Mouse (Mus musculus) right cerebral cortex, postnatal 10 days (tissue): ENCODE measurements around the gene Magea8.
"Not testable (repeated sequence)": the region's sequence is repeated elsewhere in the genome, so short reads cannot be mapped to it uniquely, and the experiment has no call there.

Experiments
- DNase-seq, 2 experiments: peaks; one replicate each; pipeline ENCODE4 v3.0.0; 2021; ENCODE audit warnings: low spot score in 2 of 2

Magea8 gene

DNA sequence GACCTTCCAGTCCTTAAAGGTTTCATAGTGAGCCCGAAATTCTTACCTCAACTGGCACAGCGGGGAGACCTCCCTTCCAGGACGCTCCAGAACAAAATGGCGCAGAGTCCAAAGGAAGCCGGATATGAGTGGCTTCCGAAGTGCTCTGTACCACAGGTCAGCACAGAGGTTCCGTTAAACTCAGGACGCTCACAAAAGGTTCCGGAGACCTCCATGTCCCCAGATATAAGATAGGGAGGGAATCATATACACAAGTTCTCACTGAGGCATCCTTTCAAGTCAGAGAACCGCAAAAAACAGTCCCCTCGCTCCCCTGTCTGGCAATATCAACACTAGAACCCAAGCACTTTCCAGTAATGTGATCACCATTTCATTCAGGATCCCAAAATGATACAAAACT, at the start of gene Magea8:
Gene Magea8, minus strand, starts transcription at position 101 of the 400 bp plus-strand sequence.
- not testable (repeated sequence) for DNase-seq

DNA sequence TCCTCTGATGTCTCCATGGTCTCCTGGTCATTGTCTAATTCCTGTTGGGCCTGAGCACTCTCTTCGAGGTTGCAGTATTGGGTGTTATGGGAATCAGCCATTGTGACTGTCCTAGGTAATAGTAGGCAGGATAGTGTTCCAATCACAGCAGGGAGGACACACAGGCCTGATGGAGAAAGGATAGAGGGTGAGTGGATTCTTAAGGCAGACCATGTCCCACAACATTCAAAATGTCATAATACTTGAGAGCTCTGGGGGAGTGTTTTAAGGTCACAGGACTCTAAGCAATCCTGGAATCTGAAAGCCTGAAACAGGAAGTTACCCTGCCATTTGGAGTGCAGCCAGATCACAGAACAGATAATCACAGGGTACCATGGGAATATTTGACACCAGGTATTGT, 46.2 kb downstream of the Magea8 start, which contains the start of gene Magea3:
Gene Magea3, minus strand, starts transcription at position 101 of the 400 bp plus-strand sequence.
- DNase-seq = not testable (repeated sequence)

DNA sequence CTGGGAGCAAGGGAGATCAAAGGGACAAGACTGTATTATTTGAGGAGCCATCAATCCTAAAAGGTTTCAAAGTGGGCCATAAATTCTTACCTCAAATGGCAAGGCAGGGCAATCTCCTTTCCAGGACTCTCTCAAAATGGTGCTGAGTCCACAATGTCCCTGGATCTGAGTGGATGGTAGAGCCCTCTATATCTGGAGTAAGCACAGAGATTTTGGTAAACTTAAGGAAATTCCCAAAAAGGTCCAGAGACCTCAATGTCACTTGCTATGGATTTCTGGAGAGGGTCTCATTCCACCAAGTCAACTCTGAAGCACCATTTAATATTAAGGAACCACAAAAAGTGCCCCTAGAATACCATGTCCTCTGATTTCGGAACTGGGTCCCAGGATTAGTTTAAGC, 59.8 kb downstream of the Magea8 start, which contains the start of gene Magea6:
Gene Magea6, minus strand, starts transcription at position 101 of the 400 bp plus-strand sequence.
- DNase-seq = not testable (repeated sequence)
